Mouse (Mus musculus): ENCODE results near the gene Kazald1.

DNA sequence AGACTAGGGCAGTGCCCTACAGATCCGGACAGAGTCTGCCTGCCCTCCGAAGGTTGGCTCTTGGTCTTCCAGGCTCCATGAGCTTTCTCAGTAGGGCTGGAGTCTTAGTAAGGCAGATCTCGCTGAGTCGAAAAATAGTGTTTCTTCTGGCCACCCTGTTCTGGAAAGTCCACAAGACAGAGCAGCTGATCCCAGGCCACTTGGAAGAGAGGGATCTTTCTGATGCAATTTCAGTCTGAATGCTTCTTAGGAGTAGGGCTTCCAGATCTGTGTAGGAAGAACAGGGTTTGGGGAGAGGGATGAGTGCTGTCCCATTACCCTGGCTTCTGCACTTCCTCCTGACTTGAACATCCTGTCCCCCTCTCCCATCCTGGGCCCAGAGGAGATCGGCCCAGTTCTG, 29.4 kb upstream of the Kazald1 start, which contains the start of gene Pdzd7:
- TF ChIP-seq EP300 (optimal IDR thresholded peaks at IDR 0.05): no peak
- no peak for TF ChIP-seq CTCF (IDR thresholded peaks at IDR 0.05; ENCODE audit: low read depth)

Data from stomach, postnatal 0 days (tissue).